Mouse (Mus musculus): ENCODE measurements at regions not wholly inside any gene's neighbourhood (a gene's known extent, or its start where the extent isn't known, plus 50 kb on each side); places are given as distances from the start of the nearest gene placed in this dataset.

- TF ChIP-seq ZNF384 (IDR thresholded peaks at IDR 0.05; ENCODE audit: low read depth, low read length) (no peak), MAFK (IDR thresholded peaks at IDR 0.05; ENCODE audit: insufficient read depth, low read depth, low read length) (no peak), ZC3H11A (IDR thresholded peaks at IDR 0.05; ENCODE audit: borderline replicate concordance, low read depth, low read length) (no peak), CHD2 (IDR thresholded peaks at IDR 0.05; ENCODE audit: low read depth, low read length) (no peak), HCFC1 (IDR thresholded peaks at IDR 0.05; ENCODE audit: borderline replicate concordance, insufficient read depth, low read length) (no peak)
Measured at GRCm38 (mm10) chr9:61640739-61641138, 268.6 kb downstream of the Tle3 start.
